Mouse (Mus musculus) layer of hippocampus, postnatal 36 days (tissue): ENCODE measurements at regions not wholly inside any gene's neighbourhood (a gene's known extent, or its start where the extent isn't known, plus 50 kb on each side); places are given as distances from the start of the nearest gene placed in this dataset.
"Not testable (repeated sequence)": the region's sequence is repeated elsewhere in the genome, so short reads cannot be mapped to it uniquely, and the experiment has no call there.

ENCODE experiments used
- DNase-seq, 2 experiments: peaks; one replicate each; pipeline ENCODE4 v3.0.0; 2022

DNA sequence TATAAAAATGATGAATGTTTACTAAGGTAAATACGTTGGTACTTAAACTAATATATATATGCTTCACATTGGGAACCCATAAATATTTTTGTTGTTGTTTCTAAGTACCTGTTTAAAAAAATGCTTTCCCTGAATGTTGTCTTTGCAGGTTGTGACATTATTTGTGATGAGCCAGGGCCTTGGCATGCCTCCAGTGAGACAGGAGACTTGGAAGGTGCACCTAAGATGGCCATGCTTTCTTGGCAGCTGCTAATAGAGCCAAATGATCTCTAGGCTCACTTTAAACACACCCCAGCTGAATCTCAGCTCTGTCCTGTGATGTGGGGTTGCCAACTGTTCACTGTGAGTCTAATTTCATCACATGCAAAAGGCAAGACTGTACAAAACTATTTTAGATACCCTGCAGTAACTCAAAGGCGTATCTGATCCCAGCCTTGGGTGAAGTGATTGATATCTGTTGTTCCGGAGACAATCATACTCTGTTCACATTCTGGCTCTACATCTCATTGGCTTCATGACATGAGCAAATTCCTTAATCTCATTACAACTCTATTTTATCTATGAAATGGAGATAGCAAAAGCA, 197.8 kb upstream of the P2ry1 start:
- no peak for DNase-seq

DNA sequence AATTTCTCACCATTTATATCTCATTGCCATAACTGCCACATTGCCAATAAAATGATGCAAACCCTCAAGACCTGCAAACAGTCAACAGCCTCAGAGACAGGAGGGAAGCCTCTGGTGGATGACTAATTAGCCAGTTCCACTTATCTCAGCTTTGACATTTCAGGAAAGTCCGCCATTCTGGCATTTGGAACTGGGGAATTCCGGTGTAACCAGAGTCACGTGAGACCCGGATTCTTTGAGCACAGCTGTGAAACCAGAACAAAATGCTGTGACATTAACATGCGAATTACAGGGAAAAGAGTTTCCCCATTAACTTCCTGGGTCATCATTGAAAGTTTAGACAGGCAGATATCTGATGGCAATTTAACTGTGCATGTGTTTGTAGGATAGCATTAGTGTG, 190.7 kb upstream of the P2ry1 start:
- DNase-seq: no peak

DNA sequence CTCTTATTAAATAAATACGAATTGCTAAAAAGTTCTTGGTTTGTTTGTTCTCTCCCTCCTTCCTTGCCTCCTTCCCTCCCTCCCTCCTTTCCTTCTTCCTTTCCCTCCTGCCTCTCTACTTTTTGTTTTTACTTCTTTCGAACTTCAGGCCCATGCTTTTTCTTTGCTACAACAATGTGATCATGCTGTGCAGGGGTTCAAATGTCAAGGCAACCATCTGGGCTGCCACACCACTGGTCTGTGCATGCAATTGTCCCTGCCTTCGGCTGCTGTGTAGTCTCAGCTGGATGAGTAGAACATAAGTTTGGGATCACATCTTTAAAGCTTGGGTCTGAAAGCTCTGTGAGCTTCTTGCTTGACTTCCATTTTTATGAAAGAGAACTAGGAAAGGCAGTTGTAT, 189.1 kb upstream of the P2ry1 start:
- DNase-seq: no peak

DNA sequence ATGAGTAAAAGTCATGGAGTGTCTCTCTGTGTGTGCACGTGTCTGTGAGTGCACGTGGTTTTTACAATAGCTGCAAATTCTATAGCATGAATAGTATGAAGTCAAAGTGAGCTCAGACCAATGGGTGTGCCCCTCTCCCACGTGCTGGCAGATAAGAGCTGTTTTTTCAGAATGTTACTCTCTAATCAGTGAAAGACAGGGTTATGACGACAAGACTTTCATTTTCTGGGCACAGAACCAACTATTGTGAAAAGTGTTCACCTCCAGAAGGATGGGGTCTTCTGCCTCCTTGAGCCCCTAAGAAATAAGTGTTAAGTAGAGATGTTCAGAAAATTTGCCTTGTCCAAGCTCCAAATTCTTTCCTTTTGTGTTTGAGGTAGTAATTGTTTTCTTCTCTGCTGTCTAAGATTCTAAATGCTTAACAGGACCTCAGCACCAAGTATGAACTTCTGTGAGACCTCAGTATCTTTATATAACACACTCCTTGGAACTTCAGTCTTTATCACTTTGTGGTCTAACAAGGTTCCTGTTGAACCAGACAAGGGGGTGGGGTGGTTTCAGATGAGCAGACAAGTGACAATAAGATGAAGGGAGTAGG, 182.8 kb upstream of the P2ry1 start:
- no peak for DNase-seq

DNA sequence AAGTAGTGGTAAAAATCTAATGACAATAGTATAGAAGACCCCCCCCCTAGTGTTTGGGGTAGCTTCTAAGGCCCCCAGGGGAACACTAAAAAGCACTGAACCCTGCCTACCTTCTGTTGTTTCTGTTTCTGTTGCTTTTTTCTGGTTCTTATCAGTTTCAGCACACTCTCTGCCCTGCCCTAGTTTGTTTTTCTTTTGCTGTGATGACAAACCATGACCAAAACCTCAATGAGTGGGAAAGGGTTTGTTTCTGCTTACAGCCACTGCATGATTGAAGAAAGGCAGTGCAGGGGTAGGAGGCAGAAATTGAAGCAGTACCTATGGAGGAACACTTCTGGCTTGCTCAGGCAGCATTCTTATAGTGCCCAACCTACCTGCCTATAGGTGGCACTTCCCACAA, 181.1 kb upstream of the P2ry1 start:
- DNase-seq: no peak

DNA sequence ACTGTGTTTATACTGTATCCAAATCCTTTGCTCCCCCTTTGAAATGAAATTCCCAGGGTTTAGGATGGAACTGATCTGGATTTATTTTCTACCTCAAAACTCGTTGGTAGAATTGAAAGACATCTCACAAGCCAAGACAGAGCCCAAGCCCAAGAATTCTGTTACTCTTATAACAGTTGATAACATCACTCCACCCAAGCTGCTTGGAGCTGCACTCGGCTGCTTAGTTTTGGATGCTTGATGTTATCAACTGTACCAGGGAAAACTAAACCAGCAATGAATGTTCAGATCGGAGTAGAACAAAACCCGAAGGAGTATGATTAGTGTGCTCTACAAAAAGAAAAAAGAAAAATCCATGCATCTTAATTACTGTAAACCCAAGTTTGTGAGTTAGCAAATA, 175.8 kb upstream of the P2ry1 start:
- DNase-seq: no peak

DNA sequence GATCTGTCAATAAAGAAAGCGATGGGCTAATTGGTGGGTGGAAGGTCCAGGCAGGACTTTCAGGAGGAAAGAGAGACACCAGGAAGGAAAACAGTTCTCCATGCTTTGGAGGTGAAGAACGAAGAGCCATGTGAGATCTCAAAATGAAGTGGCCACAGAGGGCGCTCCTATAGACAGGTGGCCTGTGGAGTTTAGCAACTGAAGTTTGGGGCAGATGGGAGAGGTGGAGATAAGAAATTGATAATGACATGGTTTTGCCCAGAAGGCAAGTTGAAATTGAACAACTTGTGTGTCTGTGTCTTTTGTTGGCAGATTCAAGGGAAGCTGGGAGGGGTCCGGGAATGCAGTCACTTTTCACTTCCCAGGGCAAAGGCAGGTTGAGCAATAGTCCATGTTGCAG, 170.2 kb upstream of the P2ry1 start:
- DNase-seq: no peak

DNA sequence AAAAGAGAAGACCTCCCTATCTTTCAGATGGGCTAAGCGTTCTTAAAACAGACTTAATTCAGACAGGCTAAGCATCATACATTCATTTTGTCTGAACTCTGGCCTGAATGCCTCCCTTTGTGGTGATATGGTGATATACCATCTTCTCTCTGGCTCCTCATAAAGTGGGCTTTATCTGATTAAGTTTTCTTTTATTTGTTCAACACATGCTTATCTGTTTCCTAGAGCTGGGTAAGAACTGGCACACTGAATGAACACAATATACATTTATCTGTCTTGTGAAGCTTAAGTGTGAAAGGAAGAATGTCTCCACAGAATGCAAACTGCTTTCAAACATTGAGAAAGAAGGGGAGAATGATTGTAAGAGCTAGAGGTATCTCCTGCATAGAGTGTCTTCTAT, 160.7 kb upstream of the P2ry1 start:
- DNase-seq: no peak

DNA sequence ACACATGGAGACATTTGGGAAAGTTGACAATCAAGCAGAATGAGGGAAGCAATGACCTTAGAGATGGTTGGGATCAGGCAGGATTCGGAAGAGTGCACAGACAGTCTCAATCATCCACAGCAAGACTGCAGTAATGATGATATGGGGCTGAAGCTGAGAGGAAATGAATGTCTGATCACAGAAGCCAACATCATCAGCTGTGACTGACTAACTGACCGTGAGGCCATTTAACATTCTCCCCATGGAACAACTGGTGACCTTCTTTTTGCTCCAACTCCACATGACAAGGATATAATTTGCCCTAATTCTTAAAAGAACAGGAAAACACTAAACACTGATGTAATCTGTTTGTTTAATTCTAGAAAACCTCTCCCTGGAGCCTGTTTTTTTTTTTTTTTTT, 157.3 kb upstream of the P2ry1 start:
- no peak for DNase-seq

DNA sequence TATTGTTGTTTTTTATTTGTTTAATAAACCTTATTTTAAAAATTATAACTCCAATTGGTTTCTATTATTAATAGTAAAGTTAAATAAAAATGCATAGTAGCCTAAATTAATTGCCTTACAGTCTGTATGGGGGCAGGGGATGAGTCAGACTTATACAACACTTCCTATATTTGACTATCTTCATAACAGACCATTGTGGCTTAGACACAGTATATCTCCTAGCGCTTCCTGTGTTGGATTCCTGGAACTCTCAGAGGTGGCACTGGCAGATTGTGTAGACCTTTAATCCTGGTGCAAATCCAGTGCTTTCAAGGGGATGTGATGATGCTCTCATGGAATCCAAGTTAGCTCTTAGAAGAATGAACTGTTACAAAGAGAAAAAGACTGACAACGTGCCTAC, 154.2 kb upstream of the P2ry1 start:
- DNase-seq: no peak

DNA sequence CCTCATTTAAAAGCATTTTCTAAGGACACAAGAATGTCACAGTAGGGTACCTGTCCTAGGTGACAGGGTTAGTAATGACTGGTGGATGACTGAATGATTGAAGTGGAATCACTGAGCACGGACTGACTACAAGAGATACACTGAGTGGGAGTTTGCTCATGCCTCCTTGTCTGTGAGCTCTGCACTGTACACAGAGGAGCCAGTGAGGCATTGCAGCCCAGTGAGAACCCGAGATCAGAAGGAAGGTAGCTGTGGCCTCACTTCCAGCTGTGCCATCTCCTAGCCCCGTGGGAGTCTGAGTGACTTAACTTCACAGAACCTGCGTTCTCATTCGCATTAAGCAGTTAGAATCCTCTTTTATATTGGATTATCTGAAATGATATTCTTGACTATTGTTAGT, 148.8 kb upstream of the P2ry1 start:
- no peak for DNase-seq

DNA sequence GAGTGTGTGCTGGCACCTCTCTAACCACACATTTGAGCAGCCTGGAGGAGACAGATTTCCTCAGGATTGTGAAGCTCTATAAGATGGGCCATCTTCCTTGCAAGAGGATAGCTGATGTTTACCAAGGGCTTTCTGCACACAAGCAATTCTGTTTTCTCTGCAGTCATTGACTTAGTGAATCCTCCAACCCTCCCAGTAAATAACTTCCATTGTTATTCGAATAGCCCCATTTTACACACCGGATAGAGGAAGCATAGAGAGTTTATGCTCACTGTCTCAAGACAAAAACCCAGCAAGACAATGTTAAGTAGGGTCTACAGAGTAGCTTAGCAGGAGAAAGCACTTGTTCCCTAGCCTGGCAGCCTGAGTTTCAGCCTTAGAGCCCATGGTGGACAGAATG, 146.9 kb upstream of the P2ry1 start:
- no peak for DNase-seq

DNA sequence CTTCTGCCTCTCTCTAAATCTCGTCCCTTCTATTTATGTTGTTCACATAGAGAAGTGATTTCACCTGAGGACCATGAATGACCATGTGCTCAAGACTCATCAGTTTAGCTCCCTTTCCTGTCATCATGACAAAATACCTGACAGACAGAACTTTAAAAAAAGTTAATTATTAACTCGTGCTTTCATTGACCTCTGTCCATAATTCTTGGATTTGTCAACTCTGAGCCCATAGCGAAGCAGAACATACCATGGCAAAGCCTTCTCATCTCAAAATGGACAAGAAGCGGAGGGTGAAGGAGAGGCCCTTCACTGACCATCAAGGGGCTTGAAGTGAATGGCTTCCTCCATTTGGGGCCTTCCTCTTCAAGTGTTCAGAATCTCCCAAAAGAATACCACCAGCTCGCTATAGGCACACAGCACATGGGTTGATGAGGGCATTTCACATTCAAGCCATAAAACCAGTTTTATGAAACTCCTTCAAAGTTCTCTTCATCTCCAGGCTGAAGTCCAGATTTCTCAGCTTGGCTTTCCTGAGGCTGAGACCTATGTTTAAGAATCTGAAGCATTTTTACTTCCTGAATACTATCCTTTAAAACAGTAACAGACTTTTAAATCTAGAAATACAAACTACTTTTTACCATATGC, 144.0 kb upstream of the P2ry1 start:
- no peak for DNase-seq

DNA sequence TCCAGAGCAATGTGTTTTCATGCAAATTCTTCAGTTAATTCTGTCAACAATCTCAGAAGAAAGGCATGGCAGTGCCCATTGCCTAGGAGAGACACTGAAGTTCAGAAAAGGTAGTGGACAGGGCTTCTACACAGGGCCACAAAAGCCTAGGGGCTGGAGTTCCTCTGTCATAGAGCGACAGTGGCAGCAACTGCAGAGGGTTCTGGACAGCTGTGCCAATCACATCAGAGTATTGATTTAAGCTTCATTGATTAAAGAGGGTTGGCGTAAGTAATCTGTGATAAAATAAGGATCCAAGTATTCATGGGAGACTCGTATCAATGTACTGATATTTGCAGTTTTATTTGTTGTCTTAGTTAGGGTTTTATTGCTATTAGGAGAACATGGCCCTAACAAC, 143.5 kb upstream of the P2ry1 start:
- no peak for DNase-seq

DNA sequence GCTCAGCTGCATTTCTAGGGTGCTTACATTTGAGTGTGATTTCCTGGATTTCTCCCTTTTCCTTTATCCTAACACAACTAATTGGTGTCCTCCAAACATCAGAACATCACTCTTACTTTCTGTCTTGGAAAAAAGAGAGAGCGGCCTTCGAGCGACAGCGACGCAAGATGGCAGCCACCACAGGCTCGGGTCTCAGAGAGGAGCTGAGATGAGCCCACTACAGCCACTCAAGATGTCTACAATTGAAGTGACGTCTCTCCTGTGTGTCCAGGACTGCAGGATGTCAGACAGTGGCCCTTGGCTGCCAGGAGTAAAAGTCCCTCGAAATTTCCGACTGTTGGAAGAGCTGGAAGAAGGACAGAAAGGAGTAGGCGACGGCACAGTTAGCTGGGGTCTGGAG, 125.7 kb upstream of the P2ry1 start:
- DNase-seq: not testable (repeated sequence)

DNA sequence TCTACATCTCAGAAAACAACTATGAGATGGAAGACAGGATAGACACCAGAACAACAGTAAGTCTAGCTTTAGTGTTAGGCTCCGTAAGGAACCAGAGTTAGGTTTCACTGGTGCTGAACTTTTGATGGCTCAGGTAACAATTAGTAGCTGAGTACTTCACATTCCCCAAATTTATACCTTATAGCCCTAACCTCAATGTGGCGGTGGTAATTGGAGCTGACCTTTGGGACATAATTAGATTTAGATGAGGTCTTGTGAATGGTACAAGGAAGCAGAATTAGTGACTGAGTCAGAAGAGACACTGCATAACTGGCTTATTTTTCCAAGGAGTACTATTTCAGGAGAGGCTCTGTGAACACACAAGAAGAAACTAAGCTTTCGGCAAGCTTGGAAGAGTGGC, 123.7 kb upstream of the P2ry1 start:
- DNase-seq: no peak

DNA sequence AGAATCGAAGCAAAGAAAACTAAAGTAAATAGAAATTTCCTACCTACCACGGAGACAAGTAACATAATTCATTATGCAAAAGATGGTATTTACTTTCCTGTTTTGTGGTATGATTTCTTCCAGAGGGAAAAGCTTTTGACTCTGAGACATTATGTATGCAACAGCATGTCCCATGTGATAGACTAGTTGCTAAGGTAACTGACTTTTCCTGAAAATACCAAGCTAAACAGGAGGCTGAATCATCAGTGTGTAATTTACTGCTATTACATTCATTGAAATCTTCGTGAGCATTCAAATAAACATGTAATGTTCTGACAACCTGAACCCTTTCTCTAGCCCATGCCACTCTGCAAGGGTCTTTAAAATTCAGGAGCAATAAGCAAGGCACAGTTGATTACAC, 118.6 kb upstream of the P2ry1 start:
- DNase-seq: no peak

DNA sequence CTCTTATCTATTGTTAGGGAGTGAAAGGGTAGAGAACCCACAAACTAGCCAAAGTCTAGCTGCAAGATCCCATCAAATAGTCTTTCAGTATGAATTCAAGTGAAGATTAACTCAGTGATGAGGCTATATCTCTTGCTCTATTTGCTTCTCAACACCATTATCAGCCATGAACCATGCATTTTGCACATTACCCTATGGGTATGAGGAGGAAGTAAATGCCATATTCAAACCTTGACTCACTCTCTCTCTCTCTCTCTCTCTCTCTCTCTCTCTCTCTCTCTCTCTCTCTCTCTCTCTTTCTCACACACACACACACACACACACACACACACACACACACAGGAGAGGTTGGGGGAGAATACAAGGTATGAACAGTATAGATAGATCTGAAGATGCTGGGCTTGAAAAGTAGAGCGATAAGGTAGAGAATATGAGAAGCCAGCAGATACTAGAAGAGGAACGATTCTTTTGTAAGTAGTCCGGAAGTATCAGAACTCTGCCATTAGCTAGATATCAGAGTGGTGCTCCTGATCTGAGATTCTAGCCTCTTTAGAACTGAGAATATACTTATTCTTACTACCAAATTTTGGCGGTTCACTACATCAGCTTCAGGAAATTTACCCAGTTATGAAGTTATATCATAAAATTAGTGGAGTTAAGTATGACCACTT, 113.3 kb upstream of the P2ry1 start:
- no peak for DNase-seq

DNA sequence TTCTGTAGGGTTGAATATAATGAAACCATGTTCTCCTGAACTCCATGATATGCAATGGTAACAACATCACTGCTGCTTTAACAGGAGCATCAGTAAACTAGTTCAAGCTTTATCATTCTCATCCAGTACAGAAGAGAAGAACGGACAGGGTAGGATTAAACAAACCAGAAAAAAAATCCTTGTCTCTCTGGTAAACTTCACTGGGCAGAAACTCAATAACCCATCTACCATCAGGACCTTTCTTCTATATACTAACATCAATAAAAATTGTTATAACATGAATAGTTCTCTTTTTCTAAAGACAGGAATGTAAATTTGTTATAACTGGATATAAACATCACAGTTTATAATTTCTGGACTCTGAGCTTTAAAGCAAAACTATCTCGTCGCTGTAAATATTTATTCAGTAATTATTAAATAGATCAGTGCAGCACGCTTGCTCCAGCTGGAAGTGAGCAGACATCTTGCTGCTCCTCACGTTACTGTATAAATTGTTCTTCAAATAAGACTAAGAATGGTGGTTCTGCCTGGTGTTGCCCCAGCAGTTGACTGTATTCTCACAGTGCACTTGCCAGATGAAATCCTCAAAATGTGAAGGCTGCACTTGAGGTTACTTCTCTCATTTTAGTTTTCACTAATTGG, 104.8 kb upstream of the P2ry1 start:
- no peak for DNase-seq

DNA sequence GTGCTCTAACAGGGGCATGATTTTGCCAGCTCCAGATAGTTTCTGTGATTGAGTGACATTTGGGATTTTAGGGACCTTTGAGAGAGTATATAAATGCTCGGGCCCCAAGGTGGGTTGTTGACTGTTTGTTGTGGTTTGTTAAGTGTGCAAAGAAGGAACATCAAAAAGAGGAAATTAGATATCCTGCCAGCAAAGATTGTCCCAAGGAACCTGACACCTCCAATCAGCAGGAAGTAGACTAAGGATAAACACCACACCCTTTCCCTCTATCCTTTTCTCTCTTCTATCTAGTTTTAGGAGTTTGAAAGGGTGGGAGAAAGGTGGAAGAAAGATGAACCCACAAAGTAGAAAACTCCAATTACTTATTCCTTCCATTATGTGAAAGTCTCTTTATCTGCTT, 103.9 kb upstream of the P2ry1 start:
- DNase-seq: no peak

DNA sequence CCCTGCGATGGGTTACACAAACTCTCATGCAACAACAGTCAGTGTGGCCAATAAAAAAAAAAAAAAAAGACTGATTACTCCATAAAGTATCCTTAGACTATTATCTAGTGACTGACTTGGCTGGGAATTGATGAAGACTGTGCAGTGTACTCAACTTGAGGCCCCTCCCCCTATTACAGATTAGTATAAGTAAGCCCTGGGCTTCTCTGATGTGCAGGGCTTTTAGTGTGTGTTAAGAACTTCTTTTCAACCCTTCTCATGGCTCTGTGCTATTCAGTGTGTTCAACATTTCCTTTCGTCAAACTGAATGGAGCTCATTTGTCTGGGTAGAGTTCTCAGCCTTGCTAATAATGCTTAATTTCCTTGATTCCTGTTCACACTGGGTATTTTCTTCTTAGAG, 101.0 kb upstream of the P2ry1 start:
- no peak for DNase-seq

DNA sequence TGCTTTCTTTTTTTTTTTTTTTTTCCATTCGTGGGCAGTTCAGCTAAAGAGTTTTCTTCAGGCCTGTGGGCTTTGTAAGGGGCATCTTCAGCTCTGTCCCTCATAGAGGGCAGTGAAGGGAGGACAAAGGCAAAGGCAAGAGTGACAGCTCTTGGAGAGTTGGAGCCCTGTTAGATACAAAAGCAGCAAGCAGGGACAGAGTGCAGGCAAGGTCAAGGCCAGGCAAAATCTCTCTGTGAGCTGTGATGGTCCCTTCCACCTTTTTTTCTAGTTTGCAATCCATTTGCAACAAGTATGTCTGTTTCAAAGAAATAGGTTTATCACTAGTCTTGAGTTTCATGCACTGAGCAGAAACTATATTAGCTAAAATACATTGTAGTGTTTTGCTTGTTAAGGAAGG, 86.2 kb upstream of the P2ry1 start:
- no peak for DNase-seq

DNA sequence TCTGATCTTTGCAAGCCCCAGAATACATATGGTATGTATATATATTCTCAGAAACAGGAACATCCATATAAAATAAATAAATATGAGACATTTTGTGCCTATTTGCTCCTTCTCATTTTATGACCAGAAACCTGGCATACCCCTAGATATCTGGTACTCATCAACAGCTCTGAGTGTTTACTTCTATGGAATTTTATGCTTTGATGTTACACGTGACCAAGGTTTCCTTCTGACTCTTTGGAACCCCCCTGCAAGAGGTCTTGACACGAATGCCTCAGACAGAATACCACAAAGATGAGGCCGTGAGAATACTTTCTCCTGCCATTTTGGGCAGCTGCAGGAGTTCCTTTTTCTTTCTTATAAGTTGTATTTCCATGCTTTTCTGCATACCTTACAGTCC, 85.3 kb upstream of the P2ry1 start:
- no peak for DNase-seq
